Mouse (Mus musculus): ENCODE measurements around the gene Triobp.
A peak's percentile ranks its signal among the peaks of the same experiment; 100 is the strongest.

The Triobp gene

DNA sequence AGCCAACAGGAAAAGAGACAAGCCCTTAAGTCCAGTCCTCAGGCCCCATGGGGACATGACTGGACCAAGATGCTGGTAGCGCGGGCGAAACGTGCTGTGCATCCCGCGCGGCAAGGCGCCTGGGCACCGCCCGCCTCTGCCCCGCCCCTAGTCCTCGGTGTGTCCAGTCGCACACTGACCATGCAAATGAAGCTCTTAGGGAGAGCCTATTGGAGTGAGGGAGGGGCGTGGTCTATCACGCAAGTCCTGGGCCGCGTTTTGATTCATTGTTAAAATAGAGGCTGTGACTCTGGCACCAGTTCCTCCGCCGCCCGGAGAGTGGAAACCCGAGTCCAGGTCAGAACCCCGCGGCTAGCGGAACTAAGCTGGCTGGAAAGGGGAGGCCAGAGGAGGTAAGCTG, at the start of gene Triobp:
Triobp (plus strand) TSS at position 68 of the 400 bp plus-strand sequence.
- peak in 1 of 2 experiments; percentile 61 for DNase-seq (ENCODE audit: low read depth in 1 of 2, low spot score in 2 of 2)

DNA sequence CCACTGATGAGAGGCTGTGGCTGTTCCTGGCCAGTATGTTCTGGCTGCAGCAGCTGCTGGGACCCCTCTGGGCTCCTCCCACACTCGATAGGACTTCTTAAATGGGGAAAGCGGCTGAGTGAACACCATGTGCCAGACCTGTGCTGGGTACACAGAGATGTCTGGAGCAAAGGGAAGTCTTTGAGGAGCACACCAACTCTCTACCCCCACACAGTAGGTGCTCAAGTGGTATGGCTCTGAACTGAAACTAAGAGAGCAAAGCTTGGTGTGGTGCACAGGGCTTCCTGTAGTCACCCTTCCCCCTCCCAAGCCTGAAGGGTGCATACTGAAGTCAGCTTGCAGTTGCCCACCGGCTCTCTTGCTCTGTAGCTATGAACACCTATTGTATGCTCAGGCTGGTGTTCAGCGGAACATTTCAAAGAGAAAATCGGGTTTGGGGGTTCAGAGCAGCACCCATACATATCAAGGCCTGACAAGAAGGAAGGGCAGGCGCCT, 49.0 kb upstream of the Triobp start:
- no peak for DNase-seq (ENCODE audit: low read depth in 1 of 2, low spot score in 2 of 2)

DNA sequence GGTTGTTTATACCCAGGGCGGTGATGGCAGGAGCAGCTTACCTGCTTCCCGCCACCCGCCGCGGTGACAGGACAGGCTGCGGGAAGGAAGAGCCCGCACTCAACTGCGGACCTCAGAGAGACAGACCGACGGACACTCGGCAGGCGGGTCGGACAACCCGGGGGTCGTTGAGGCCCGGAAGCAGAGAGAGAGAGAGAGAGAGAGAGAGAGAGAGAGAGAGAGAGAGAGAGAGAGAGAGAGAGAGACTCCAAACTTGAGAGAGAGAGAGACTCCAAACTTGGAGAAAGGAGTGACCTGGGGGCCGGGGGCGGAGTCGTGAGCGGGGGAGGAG, 48.1 kb upstream of the Triobp start, which contains the start of gene Gm49510:
Gm49510 (plus strand) TSS at position 259 of the 331 bp plus-strand sequence.
- no peak for DNase-seq (ENCODE audit: low read depth in 1 of 2, low spot score in 2 of 2)

DNA sequence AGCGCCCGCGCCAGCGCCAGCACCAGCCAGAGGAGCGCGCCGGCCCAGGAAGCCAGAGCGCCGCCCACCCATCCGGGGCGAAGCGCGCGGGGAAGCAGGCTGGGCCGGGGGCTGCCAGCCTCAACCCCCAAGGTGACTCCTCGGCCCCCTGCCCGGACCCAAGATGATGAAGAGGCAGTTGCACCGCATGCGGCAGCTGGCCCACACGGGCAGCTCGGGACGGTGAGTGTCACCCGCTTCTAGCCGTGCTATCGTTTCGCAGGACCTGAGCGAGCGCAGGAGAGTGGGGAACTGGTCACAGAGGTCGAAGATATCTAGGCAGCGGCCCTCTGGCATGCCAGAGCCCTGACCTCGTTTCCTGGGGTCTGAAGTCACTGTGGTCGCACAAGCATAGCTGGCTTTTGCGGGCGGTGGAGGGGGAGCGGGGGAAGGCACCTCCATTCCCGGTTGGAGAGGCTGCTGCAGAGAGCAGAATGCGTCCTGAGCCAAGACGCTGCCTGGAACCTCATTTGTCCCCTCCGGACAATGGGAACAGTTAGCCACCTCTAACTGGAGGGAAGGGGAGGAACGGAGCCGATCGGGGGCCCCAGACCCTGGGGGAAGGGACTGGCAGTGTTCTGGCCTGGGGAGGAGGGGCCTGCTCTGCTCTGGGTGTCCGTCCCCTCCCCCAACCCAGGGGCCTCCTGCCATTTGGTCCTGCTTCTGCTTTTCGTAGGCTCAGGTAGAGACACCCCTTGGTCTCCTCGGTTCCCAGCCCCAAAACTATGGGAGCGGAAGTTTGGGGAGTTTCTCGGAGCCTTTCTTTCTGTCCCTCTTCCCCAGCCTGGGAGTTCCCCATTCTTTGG, 47.6 kb upstream of the Triobp start, which contains the start of gene Sh3bp1:
Sh3bp1 (plus strand) TSS at position 29 of the 845 bp plus-strand sequence.
- DNase-seq (ENCODE audit: low read depth in 1 of 2, low spot score in 2 of 2): no peak

DNA sequence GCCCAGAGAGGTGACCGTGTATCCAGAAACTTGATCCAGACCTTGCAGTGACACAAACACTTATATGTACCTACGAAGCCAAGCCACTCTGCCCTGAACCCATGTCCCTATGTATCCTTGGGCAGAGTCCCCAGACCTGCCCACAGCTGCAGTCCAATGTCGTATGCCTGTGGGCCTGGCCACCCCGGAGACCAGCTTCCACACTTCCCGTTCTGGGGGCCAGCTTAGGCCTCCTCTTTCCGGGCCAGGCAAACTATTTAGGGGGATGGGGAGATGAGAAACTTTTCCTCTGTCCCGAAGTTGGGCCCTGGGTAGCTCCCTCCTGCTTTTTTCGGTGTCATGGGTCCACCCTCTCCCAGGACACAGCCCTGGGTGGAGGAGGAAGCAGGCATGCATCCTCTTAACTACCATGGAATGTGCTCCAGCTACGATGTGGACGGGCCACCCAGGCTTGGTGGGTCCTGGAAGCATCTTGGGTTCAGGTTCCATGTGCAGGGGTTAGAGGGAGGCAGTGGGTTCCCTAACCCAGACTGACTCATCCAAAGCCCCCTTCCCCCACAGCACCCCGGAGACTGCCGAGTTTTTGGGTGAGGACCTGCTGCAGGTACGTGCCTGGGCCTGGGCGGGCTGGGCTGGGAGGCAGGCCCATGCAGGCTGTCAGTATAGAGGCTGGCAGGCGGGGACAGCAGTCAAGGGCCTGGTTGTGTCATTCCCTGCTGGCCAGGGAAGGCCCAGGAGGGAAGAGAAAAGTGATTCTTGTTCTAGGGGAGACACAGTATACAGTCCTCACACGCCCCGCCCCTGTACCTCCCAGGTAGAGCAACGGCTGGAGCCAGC, 46.7 kb upstream of the Triobp start:
- DNase-seq (ENCODE audit: low read depth in 1 of 2, low spot score in 2 of 2): peak in 1 of 2 experiments; percentile 30

DNA sequence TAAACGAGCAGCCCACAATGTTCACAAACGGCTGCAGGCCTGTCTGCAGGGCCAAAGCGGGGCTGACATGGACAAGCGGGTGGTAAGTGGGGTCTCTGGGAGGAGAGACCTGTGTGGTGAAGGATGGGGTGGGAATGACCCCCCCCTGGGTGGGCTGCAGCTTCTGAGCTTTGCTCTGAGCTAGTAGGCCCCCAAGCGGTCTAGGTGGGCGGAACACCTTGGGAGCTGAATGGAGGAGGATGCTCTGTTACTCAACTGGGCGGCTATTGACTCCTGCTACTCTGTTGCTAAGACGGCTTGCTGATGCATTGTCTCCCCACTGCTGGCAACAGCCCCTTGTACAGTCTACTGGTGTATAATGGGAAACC, 46.1 kb upstream of the Triobp start:
- no peak for DNase-seq (ENCODE audit: low read depth in 1 of 2, low spot score in 2 of 2)

DNA sequence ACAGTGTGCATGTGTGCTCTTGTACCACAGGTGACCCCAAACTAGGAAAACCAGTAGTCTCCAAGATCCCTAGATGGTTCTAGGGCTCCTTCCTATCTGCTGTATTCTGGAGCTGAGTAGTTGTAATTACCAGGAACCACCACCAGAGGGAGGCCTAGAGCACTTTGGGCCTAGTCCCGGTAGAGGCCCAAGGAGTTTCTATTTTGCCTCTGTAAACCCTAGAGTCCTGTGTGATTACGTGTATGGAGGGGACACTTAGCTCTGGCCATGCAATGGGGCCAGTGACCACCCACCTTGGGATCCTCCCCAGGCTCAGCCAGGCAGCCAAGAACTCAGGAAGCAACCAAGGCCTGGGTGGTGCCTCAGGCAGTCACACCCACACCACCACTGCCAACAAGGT, 44.3 kb upstream of the Triobp start:
- DNase-seq (ENCODE audit: low read depth in 1 of 2, low spot score in 2 of 2): peak in 1 of 2 experiments; percentile 73

DNA sequence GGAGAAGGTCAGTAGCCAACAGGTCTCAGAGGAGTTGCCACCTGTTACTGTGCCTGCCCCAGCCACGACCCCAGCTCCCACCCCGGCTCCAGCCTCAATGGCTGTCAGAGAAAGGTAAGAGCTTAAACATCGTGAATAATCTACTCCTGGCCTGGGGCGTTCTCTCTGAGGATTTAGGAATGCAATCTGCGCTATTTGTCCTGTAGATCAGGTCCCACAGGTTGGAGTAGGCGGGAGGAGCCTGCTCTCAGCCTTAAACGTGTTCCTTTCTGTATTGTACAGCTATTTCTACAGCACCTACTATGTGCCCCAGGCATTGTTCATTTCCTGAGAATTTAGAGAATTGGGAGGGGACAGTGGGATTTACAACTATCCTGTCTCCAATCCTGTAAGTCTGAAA, 39.1 kb upstream of the Triobp start:
- DNase-seq (ENCODE audit: low read depth in 1 of 2, low spot score in 2 of 2): no peak

DNA sequence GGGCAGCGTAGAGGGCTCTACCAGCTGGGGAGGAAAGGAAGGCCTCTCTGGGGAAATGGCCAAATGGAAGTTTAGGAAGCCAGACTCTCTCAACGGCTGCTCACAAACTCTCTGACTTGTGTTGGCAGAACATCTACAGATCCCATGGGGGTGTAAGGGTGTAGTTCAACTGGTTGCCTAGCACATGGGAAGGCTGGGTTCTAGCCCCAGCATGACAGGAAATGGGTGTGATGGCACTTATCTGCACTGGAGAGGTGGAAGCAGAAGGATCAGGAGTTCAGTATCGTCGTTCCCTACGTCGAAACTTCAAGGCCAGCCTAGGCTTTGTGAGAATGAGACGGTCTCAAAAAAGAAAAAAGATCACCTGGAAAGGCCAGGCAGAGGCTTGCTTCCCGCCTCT, 38.5 kb upstream of the Triobp start:
- DNase-seq (ENCODE audit: low read depth in 1 of 2, low spot score in 2 of 2): no peak

DNA sequence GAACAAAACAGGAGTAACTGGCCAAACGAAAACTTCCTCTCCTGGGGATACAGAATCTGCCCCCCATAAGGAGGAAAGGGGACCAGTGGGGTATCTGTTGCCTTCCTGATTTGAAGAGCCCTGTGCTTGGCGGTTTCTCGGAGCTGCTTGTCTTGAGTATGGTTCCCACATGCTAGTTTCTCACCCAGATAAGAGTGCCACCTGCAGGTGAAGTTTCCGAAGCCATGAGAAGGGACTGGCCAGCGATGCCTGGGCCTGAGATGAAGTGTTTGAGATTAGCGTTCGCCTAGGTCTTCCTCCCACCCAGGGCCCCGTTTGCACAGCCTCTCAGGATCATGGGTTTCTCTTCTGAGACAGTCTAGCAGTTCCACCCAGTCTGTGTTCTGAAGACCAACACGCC, 35.5 kb upstream of the Triobp start:
- DNase-seq (ENCODE audit: low read depth in 1 of 2, low spot score in 2 of 2): no peak

DNA sequence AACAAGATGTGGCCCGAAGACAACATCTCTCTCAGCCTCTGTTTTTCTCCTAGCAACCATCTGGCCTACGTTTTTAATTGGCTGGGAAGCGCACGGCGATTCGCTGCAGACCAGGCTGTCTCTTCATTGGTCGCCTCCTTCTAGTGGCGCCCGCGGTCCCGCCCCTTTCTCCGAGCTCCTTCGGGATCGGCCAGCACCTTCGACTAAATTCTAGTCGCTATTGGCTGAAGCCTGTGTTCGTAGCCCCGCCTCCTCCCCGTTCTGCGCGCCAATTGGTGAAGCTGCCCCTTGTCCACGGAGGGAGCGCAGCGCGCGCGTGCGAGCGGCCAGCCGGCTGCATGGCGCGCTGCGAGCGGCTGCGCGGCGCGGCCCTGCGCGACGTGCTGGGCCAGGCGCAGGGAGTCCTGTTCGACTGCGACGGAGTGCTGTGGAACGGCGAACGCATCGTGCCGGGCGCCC, 33.9 kb upstream of the Triobp start, which contains the start of gene Pdxp:
Pdxp (plus strand) TSS at position 288 of the 459 bp plus-strand sequence.
- DNase-seq (ENCODE audit: low read depth in 1 of 2, low spot score in 2 of 2): peak; percentile 84 to 86

DNA sequence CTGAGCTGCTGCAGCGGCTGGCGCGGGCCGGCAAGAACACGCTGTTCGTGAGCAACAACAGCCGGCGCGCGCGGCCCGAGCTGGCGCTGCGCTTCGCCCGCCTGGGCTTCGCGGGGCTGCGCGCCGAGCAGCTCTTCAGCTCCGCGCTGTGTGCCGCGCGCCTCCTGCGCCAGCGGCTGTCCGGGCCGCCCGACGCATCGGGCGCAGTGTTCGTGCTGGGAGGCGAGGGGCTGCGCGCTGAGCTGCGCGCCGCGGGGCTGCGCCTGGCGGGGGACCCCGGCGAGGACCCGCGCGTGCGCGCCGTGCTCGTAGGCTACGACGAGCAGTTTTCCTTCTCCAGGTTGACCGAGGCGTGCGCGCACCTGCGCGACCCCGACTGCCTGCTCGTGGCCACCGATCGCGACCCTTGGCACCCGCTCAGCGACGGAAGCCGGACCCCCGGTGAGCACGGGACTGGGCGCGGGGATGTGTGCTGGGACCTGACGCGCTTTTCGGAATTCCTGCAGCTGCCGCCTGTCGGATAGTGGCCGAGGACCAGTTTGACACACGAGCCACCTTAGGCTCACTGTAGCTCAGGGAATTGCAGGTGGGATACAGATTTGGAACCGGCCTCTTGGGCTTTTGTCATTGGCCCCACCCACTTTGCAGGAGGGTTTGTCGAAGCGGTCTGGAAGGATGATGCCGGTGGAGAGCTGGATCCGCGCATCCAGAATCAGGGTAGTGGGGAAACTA, 33.3 kb upstream of the Triobp start:
- DNase-seq (ENCODE audit: low read depth in 1 of 2, low spot score in 2 of 2): no peak

DNA sequence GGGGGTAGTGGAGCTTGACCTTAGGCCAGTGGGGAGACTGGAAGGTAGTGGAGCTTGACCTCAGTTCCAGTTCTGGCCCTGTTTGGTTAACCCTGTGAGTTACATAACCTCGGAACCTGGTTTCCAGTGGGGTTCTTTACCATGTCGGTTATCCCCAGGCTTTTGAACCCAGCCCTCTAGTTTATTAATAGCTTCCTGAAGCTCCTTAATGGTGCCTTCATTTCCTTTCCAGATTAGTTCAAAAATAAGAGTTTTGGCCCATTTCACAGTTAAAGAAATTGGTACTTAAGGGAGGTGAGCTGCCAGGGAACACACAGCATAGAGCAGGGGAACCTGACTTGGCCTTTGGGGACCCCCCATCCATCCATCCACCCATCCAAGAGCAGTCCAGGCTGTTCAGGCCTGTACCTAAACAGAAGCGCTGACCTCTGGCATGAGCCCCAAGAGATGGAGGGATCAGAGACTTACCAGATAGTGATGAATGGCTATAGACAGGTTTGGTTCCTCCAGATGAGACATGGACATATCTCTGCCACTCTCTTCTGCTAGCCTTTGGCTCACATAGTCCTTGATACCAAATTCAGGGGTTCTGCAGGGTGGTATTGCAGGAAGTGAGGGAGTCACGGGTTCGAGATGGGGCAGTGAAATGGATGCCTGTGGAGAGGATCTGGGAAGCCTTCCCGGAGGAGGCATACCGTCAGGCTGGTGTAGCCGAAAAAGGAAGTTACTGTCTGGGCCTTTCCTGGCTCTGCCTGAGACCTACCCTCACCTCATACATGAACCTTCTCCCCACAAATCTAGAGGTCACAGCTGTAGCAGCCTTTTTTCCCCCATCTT, 32.5 kb upstream of the Triobp start:
- no peak for DNase-seq (ENCODE audit: low read depth in 1 of 2, low spot score in 2 of 2)

DNA sequence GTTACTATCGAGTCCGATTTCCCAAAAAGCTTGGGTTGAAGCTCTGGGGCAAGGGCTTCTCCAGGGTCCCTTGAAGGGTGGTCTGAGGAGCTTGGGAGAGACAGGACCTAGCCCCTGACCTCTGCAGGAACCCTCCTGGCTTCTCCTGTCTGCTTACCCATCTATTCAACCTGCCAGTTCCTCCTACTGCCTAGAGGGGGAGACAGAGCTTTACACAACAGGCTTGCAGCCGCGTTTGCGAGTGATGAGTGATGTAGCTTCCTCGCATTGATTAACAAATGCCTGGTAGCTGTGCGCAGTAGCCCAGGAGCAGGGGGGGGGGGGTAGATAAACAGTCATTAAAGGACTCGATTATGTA, 31.9 kb upstream of the Triobp start:
- peak in 1 of 2 experiments; percentile 43 for DNase-seq (ENCODE audit: low read depth in 1 of 2, low spot score in 2 of 2)

DNA sequence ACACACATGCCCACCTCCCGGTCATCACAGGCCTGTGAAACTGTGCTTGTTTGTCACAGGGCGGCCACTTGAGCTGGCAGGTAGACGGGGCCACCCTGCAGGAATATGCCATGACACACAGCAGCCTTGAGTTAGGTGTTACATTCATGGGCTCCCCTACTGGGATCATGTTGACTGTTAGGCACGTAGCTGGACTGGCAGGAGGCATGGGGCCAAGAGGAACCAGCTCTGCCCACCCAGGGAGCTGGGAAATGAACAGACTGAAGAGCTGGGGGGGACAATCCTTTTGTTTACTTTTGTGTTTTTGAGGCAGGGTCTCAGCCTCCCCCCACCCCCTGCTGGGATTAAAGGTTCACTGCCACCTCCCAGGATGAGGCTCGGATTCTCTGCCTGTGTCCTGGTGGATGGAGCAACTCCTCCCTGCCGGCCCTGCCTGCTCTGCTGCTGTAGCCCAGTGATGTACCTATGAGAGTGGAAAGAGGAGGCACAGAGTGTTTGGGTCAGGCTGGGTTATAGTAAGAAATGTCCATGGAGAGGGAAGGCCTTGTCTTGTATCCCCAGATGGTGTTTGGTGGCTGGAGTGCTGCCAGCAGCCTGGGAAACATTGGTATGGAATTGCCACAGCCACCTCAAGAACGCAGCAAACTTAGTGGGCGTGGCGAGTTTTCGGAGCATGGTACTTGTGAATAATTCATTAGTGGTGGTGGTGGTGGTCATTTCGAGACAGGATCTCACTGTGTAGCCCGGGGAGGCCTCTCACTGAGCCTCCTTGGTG, 31.3 kb upstream of the Triobp start:
- DNase-seq (ENCODE audit: low read depth in 1 of 2, low spot score in 2 of 2): no peak

DNA sequence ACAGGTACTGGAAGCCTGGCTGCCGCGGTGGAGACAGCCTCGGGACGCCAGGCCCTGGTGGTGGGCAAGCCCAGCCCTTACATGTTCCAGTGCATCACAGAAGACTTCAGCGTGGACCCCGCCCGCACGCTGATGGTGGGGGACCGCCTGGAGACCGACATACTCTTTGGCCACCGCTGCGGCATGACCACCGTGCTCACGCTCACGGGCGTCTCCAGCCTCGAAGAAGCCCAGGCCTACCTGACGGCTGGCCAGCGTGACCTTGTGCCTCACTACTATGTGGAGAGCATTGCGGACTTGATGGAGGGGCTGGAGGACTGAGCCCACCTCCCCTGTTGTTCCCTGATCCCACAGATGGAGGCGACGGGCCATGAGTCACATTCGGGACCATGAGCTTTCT, 29.4 kb upstream of the Triobp start:
- DNase-seq (ENCODE audit: low read depth in 1 of 2, low spot score in 2 of 2): no peak

DNA sequence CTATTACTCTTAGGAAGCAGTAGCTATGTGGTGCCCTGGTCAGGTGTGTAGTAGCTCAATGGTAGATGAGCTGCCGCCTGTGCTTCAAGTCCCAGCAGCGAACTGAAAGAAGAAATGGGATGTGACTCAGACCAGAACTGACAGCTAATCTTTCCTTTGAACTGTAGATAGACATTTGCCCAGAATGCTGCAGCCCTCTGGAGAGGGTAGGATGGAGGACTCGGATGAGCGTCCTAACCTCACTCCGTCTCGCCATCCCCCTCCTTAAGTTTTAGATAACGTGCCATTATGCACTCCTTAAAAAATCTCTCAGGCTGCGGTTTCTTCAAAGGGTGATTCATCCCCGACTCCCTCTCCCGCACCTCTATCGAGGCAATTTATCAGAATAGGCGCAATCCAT, 27.6 kb upstream of the Triobp start:
- no peak for DNase-seq (ENCODE audit: low read depth in 1 of 2, low spot score in 2 of 2)

DNA sequence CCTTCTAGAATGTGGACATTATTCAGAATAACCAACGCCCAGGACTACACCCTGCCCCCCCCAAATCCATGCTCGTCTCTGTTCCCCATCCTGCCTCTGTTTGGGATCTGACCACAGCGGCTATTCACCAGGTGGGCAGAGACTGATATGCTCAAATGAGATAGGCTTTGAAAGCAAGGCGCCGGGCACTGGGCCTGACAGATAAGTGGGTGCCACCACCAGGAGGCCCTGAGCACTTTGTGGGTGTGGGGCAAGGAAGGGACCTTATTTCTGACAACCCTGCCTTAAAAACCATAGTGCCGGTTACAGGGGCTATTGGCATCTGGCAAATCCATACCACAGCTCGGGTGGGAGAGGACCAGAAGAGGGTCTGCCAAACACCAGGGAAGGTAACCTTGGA, 24.8 kb upstream of the Triobp start:
- DNase-seq (ENCODE audit: low read depth in 1 of 2, low spot score in 2 of 2): no peak

DNA sequence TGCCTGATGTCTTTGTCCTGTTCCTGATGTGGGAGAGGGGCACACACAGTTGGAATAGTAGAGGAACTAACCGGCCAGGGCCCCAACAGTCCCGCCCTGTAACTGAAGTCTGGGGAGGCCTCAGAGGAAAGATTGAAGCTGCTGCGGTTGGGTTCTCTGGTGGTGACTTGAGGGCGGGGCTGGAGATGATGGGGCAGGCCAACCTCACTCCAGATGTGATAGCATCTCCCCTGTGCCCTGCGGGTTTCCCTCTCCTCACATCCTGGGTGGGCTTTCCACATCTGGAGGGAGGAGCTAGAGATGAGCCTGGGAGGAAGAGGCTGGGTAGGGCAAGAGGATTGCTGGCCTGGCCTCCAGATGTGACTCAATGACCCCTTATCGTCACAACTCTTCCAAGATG, 23.9 kb upstream of the Triobp start:
- no peak for DNase-seq (ENCODE audit: low read depth in 1 of 2, low spot score in 2 of 2)

DNA sequence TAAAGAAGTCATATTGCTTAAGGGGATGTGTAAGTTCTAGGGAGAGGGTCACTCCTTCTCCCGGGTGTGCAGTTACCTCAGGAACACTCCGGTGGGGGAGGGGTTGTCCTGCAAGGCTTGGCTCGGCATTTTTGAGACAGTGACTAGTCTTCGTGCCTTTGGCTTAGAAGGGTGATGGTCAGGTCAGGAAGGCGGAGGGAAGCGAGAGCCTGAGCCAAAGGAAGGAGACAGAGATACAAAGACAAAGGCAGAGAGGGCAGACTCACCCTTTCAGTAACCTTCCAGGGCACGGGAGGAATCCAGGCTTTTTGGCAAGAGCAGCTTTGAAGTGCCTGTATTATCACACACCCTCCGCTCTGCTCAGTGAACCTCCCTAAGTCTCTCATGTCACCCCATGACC, 22.4 kb upstream of the Triobp start:
- DNase-seq (ENCODE audit: low read depth in 1 of 2, low spot score in 2 of 2): no peak

Measured in monocyte, adult 2 months (primary cell).